Mouse (Mus musculus): ENCODE data around the gene Ppp1r12a. TPM values are rescaled to one million over a fixed set of nuclear protein-coding genes. Genes with fewer than 3 reads are reported as not detected.

Gene Ppp1r12a
- polyA plus RNA-seq, 1 experiment from 2014 or later, result 88.9 TPM

GRCm38 (mm10) chr10:108181893-108182292 lies 19.9 kb downstream of the Ppp1r12a start:
- Histone ChIP-seq H3K9me3 (replicated peaks) (no peaks in the 10 kb centered on the region), H3K4me1 (replicated peaks) (peaks cover 45% of the 10 kb centered on the region), H3K27me3 (no peaks in the 10 kb centered on the region), H3K4me3 (no peak overlapping the region), H3K4me2 (no peak overlapping the region), H3K36me3 (no peaks in the 10 kb centered on the region), H3K9ac (no peak overlapping the region), H3K27ac (no peak overlapping the region)
- 82% methylated on average over 3 of the region's 3 CpGs for WGBS
- no peak for ATAC-seq (replicated peaks; ENCODE audit: insufficient number of reproducible peaks, insufficient read depth, low FRiP score, low read depth)

GRCm38 (mm10) chr10:108182386-108182785 lies 20.4 kb downstream of the Ppp1r12a start:
- Histone ChIP-seq H3K4me1 (replicated peaks) (peaks cover 45% of the 10 kb centered on the region), H3K4me3 (no peak overlapping the region), H3K9me3 (replicated peaks) (no peaks in the 10 kb centered on the region), H3K9ac (no peak overlapping the region), H3K36me3 (no peaks in the 10 kb centered on the region), H3K27me3 (no peaks in the 10 kb centered on the region), H3K27ac (no peak overlapping the region), H3K4me2 (no peak overlapping the region)
- WGBS, result 82% methylated on average over 4 of the region's 4 CpGs
- no peak for ATAC-seq (replicated peaks; ENCODE audit: insufficient number of reproducible peaks, insufficient read depth, low FRiP score, low read depth)

DNA sequence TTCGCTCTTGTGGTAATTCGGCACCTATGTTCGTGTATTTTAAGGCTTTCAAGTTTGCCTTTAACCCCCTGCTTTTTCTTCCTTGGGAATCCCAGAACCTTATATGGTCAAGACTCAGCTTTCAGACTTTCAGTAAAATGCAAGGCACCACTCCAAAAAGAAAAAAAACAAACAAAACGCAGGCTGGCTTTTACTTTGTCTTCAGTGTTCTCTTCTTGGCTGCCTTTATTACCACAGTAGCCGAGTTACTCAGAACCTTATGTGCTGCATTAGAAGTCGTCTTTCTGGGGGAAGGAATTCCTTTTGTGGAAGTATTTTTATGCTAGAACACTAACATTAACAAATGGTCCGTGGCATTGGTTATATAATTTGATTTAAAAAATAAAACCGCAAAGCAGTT lies 22.8 kb downstream of the Ppp1r12a start:
- no peak for ATAC-seq (replicated peaks; ENCODE audit: insufficient number of reproducible peaks, insufficient read depth, low FRiP score, low read depth)
- Histone ChIP-seq H3K9me3 (replicated peaks) (no peaks in the 10 kb centered on the region), H3K4me3 (no peak overlapping the region), H3K4me2 (no peak overlapping the region), H3K27ac (no peak overlapping the region), H3K36me3 (no peaks in the 10 kb centered on the region), H3K9ac (no peak overlapping the region), H3K27me3 (no peaks in the 10 kb centered on the region), H3K4me1 (replicated peaks) (peaks cover 35% of the 10 kb centered on the region)
- 69% methylated on average over 8 of the region's 8 CpGs for whole genome bisulfite sequencing

GRCm38 (mm10) chr10:108185265-108185664 lies 23.3 kb downstream of the Ppp1r12a start:
- no peaks in the 10 kb centered on the region for H3K27me3 ChIP-seq
- H3K4me1 ChIP-seq (replicated peaks), result peaks cover 34% of the 10 kb centered on the region
- H3K9ac ChIP-seq, result no peak overlapping the region
- ATAC-seq (replicated peaks; ENCODE audit: insufficient number of reproducible peaks, insufficient read depth, low FRiP score, low read depth), result no peak
- WGBS, result 65% methylated on average over 3 of the region's 3 CpGs
- peak overlapping the region; percentile 3; the same call in 1 of the 2 replicates for H3K27ac ChIP-seq
- H3K4me2 ChIP-seq, result no peak overlapping the region
- H3K4me3 ChIP-seq, result no peak overlapping the region
- no peaks in the 10 kb centered on the region for H3K36me3 ChIP-seq
- H3K9me3 ChIP-seq (replicated peaks), result no peaks in the 10 kb centered on the region

- Histone ChIP-seq H3K4me1 (replicated peaks) (peaks cover 30% of the 10 kb centered on the region), H3K4me2 (no peak overlapping the region), H3K27me3 (no peaks in the 10 kb centered on the region), H3K9ac (no peak overlapping the region), H3K4me3 (no peak overlapping the region), H3K9me3 (replicated peaks) (no peaks in the 10 kb centered on the region), H3K36me3 (no peaks in the 10 kb centered on the region), H3K27ac (no peak overlapping the region)
- no peak for ATAC-seq (replicated peaks; ENCODE audit: insufficient number of reproducible peaks, insufficient read depth, low FRiP score, low read depth)
- WGBS, result 64% methylated on average over 2 of the region's 2 CpGs
These were observed 27.3 kb downstream of the Ppp1r12a start for GRCm38 (mm10) chr10:108189303-108189702.

- H3K4me3 ChIP-seq, result no peak overlapping the region
- no peaks in the 10 kb centered on the region for H3K27me3 ChIP-seq
- H3K4me2 ChIP-seq, result no peak overlapping the region
- 76% methylated on average over 3 of the region's 3 CpGs for WGBS
- H3K36me3 ChIP-seq, result no peaks in the 10 kb centered on the region
- H3K9ac ChIP-seq, result no peak overlapping the region
- H3K9me3 ChIP-seq (replicated peaks), result no peaks in the 10 kb centered on the region
- H3K4me1 ChIP-seq (replicated peaks), result peaks cover 24% of the 10 kb centered on the region
- H3K27ac ChIP-seq, result no peak overlapping the region
- ATAC-seq (replicated peaks; ENCODE audit: insufficient number of reproducible peaks, insufficient read depth, low FRiP score, low read depth), result no peak
These were observed 28.0 kb downstream of the Ppp1r12a start for GRCm38 (mm10) chr10:108189986-108190385.

DNA sequence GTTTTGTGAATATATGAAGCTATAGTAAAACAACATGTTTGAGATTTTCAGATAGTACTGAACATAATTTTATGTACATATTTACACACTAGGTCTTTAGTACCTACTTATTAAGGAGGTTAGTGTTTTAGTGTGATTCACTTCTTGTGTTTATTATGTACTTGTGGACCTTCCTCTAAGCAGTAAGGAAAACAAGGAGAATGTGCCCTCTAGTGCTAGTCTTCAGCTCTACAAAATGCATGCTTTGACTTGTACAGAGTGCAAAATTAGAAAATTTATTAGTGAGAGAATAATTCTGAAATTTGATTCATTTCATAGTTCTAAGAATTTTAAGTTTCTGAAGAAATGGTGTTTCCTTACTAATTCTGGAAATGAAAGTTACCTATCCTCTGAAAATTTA lies 28.6 kb downstream of the Ppp1r12a start:
- Histone ChIP-seq H3K4me2 (no peak overlapping the region), H3K27me3 (no peaks in the 10 kb centered on the region), H3K4me1 (replicated peaks) (peaks cover 18% of the 10 kb centered on the region), H3K9ac (no peak overlapping the region), H3K4me3 (no peak overlapping the region), H3K27ac (no peak overlapping the region), H3K9me3 (replicated peaks) (no peaks in the 10 kb centered on the region), H3K36me3 (no peaks in the 10 kb centered on the region)
- ATAC-seq (replicated peaks; ENCODE audit: insufficient number of reproducible peaks, insufficient read depth, low FRiP score, low read depth), result no peak

- no peak overlapping the region for H3K9ac ChIP-seq
- ATAC-seq (replicated peaks; ENCODE audit: insufficient number of reproducible peaks, insufficient read depth, low FRiP score, low read depth), result no peak
- WGBS, result 50% methylated on average over 8 of the region's 8 CpGs
These were observed 29.4 kb downstream of the Ppp1r12a start for GRCm38 (mm10) chr10:108191381-108191787.

DNA sequence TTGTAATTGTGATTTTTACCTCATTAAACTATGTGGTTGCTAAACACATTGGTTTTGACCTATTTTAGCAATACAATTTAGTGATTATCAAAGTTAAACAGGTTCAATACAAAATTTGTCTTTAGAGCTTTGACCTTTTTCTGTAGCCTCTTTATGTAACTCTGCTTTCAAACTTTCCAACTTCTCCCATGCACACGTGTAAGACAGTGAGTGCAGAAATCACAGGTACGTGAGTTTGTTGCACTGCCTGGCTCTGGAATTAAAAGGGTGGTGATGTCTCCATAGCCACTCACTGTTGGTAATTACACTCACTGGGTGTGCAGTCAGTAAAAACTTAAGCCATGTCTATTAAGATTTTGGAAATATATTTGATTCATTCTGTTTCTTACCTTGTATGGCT lies 30.3 kb downstream of the Ppp1r12a start:
- WGBS, result 48% methylated on average over 2 of the region's 2 CpGs
- H3K4me3 ChIP-seq, result no peak overlapping the region
- no peak for ATAC-seq (replicated peaks; ENCODE audit: insufficient number of reproducible peaks, insufficient read depth, low FRiP score, low read depth)
- no peak overlapping the region for H3K9ac ChIP-seq
- H3K4me2 ChIP-seq, result no peak overlapping the region
- peaks cover 18% of the 10 kb centered on the region for H3K4me1 ChIP-seq (replicated peaks)
- no peaks in the 10 kb centered on the region for H3K36me3 ChIP-seq
- no peaks in the 10 kb centered on the region for H3K27me3 ChIP-seq
- H3K9me3 ChIP-seq (replicated peaks), result no peaks in the 10 kb centered on the region
- no peak overlapping the region for H3K27ac ChIP-seq

More at GRCm38 (mm10) chr10:108191381-108191787, 29.4 kb downstream of the Ppp1r12a start:
- no peak overlapping the region for H3K4me3 ChIP-seq
- no peaks in the 10 kb centered on the region for H3K27me3 ChIP-seq
- H3K9me3 ChIP-seq (replicated peaks), result no peaks in the 10 kb centered on the region
- H3K27ac ChIP-seq, result 0 out of 2 replicates have a peak overlapping the region, but pooled peaks have one; percentile 2
- no peaks in the 10 kb centered on the region for H3K36me3 ChIP-seq
- H3K4me2 ChIP-seq, result no peak overlapping the region
- peaks cover 16% of the 10 kb centered on the region for H3K4me1 ChIP-seq (replicated peaks)

GRCm38 (mm10) chr10:108196124-108196523 lies 34.1 kb downstream of the Ppp1r12a start:
- WGBS, result 94% methylated on average over 2 of the region's 2 CpGs
- Histone ChIP-seq H3K9me3 (replicated peaks) (no peaks in the 10 kb centered on the region), H3K27ac (no peak overlapping the region), H3K4me1 (replicated peaks) (peaks cover 9% of the 10 kb centered on the region; the same call in 1 of the 2 replicates), H3K4me2 (no peak overlapping the region), H3K36me3 (peaks cover 11% of the 10 kb centered on the region; the same call in 1 of the 2 replicates), H3K4me3 (no peak overlapping the region), H3K9ac (no peak overlapping the region), H3K27me3 (no peaks in the 10 kb centered on the region)
- no peak for ATAC-seq (replicated peaks; ENCODE audit: insufficient number of reproducible peaks, insufficient read depth, low FRiP score, low read depth)

DNA sequence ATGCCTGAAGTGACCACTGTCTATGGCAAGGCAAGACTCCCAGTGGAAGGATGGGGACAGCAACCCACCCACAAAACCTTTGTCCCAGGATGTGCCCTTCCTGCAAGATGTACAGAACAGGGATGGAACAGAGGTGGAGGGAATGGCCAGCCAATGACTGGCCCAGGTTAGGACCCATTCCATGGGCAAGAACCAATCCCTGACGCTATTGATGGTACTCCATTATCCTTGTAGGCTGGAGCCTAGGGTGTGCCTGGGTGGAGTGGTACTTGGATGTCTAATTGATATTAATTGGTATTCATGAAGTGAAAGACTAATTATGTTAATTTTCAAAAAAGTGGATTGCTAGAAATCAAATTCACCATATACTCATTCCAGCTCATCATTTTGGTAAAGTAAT lies 35.5 kb downstream of the Ppp1r12a start:
- H3K4me2 ChIP-seq, result no peak overlapping the region
- H3K4me1 ChIP-seq (replicated peaks), result 0 out of 2 replicates have a peak, but pooled peaks cover 2% of the 10 kb centered on the region
- no peak for ATAC-seq (replicated peaks; ENCODE audit: insufficient number of reproducible peaks, insufficient read depth, low FRiP score, low read depth)
- peaks cover 11% of the 10 kb centered on the region; the same call in 1 of the 2 replicates for H3K36me3 ChIP-seq
- H3K4me3 ChIP-seq, result no peak overlapping the region
- no peak overlapping the region for H3K27ac ChIP-seq
- H3K9me3 ChIP-seq (replicated peaks), result no peaks in the 10 kb centered on the region
- no peaks in the 10 kb centered on the region for H3K27me3 ChIP-seq
- H3K9ac ChIP-seq, result no peak overlapping the region
- 98% methylated on average over 1 of the region's 1 CpGs for WGBS

DNA sequence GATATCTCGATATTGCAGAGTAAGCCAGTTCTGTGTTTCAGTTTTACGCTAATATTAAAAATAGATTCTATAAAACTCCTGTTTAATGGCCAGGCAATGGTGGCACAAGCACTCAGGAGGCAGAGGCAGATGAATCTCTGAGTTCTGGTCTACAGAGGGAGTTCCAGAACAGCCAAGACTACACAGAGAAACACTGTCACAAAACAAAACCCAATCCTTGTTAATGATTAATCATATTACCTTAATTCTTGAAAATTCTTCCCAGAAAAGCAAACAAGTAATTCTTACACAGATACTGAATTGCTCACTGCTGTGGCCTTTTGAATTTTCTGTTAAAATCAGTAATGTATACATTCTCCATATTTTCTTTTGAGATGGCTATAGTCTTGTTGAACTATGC lies 37.0 kb downstream of the Ppp1r12a start:
- Histone ChIP-seq H3K36me3 (peaks cover 11% of the 10 kb centered on the region; the same call in 1 of the 2 replicates), H3K4me3 (no peak overlapping the region), H3K4me2 (no peak overlapping the region), H3K27ac (no peak overlapping the region), H3K9ac (no peak overlapping the region), H3K4me1 (replicated peaks) (0 out of 2 replicates have a peak, but pooled peaks cover 2% of the 10 kb centered on the region), H3K9me3 (replicated peaks) (no peaks in the 10 kb centered on the region), H3K27me3 (no peaks in the 10 kb centered on the region)
- WGBS, result 91% methylated on average over 2 of the region's 2 CpGs
- ATAC-seq (replicated peaks; ENCODE audit: insufficient number of reproducible peaks, insufficient read depth, low FRiP score, low read depth), result no peak
